Mouse (Mus musculus) frontal cortex, adult (tissue): Measurements from ENCODE around the gene Trim47.
"Not testable (repeated sequence)": the region's sequence is repeated elsewhere in the genome, so short reads cannot be mapped to it uniquely, and the experiment has no call there.

ENCODE experiments used
- ATAC-seq: cut with Nextera tagmentation; 2 replicates; pipeline ENCODE4 v1.9.2; 2017; ENCODE audit warnings: mild to moderate bottlenecking, moderate library complexity, mixed read lengths; ENCODE audit not compliant: low TSS enrichment

The Trim47 gene

DNA sequence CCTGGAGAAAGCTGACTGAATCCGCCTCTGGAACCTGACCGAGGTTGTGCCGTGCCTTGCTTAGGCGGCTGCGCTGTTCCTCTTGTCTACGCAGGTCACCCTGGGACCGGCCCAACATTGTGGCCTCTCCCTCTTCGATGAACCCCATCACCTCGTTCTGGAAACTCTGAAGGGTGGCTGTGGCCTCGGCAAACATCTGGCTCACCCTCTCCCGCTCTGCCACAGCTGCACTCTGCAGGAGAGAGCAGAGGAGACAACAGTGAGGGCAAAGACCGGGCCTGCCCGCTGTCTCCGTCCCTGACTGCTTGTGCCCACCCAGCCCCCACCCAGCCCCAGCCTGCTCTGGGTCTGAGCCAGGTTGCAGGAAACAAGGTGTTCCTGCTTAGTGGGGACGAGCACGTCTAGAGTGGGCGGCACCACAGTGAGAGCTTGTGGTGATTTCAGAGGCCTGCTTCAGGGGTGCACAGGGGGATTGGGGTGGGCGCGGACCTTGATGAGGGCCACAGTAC, 19.2 kb downstream of the Trim47 start:
- ATAC-seq: no peak

DNA sequence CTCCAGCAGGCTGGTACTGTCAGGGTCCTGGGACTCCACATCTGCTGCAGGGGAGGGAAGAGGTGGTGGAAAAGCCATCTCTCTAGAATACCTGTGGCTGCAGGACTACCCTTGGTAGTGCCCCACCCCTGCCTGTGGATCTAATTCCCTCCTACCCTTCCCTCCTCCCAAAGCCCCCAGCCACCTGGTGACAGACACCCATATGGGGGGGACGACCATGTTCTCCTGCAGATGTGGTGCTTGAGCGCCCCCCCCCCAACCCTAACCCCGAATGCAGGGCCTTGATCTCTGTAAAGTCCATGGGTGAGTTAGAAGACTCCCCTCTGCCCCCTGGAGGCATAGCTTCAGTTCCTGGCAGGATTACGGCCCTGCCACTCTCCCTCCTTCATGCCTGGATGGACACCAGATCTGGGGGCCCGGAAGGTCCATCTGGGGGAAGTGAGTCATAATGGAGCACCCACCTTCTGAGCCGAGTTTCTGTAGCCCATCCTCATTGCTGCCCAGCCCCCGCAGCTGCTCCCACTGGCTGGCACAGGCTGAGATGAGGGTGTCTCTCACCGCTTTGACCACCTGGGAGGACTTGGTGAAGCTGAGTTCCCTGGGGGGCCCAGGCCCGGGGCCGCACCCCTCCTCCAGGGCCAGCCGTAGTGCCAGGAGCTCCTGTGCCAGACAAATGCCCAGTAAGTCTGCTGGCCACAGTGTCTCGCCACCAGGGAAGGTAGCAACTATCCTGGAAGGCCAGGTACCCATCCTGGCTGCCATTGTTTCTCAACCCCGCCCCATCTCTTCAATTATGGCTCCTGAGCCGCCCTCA, 19.8 kb downstream of the Trim47 start:
- ATAC-seq: no peak

DNA sequence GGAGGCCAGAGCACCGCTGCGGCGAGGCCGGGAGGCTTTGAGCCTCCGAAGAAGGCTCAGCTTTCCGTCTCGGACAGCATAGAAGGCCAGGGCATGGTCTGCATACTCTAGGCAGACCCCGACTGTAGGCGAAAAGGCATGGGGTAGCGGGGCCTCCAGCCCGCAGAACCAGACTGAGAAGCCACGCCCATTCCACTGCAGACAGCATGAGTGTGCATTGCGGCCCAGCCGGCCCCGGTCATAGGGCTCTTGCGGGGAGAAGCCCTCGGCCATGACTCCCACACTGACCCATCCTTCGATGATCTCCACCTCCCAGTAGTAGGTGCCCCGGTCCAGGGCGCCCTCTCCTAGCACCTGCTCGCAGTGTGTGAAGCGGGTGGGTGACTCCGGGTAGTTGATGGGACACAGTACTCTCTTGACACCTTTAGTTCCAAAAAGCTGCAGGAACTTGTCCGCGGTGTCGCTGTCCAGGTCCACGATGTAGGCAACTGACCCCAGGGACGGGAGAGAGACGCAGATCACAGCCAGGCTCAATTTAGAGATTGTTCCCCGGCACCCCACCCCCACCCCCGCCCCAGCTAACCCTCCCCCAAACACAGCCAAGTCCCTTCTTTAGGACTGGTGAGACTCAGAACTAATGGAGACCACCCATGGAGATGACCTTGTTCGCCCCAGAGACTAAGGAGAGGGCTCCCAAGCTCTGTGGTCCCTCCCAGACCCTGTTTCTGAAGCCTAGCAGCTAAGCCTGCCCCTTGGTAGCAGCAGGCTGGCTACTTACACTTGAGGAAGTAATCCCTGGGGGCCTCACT, 20.7 kb downstream of the Trim47 start:
- no peak for ATAC-seq

DNA sequence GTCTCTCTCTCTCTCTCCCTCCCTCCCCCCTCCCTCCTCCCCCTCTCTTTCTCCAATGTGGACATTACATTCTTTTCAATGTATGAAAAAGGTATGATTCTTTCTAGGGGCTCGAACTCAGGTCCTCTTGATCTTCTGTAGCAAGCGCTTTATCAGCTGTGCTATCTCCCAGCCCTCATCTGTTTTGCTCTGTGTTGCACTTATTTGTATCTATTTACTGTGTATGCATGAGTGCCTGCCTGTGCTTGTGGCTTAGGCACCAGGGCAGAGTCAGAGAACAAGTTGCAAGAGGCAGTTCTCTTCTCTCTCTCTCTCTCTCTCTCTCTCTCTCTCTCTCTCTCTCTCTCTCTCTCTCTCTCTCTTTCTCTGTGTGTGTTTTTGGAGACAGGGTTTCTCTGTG, 21.9 kb downstream of the Trim47 start:
- ATAC-seq: no peak

DNA sequence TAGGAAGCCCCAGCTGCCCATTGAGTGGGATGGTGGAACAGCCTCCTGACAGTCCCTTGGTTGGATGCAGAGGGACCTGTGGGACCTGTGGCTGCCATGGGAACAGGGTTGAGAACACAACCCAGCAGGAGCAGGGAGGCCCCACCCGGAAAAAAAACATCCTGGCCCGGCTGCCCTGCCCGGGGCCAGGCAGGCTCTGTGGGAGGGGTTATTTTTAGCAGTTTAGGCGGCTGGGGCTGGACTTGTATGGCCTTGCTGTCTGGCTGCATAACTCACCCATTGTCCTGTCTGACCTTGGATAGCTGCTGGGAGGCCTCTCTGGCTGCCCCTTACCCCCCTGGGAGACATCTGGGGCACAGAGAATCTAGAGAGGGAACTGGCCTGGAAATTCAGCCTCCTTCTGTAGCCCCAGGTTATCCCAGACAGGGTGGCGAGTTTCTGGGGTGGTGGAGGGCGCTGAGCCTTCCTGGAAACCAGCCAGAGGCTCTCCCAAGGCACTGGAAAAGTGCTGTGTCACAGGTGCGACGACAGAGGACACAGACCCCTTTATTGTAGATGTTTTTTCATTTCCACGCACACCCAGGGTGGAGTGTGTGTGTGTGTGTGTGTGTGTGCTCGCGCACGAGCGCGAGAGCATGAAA, 22.9 kb downstream of the Trim47 start:
- peak; percentile 27; the same call in 1 of the 2 replicates for ATAC-seq

DNA sequence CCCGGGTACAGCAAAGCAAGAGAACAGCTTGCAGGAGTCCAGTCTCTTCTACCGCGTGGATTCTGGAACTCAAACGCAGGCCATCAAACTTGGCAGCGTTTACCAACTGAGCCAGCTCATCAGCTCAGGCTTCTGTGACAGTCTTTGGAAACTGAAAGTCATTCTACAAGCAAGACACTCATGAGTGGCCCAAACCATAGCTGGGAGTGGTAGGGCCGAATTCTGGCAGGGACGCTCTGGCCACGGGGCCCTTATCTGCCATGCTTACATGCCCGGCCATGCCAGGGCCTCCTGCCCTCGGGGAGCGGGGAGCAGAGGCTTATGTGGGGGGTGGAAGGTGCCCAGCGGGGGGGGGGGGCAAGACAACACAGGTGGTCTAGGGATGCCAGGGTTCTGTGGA, 23.4 kb downstream of the Trim47 start:
- ATAC-seq: no peak

DNA sequence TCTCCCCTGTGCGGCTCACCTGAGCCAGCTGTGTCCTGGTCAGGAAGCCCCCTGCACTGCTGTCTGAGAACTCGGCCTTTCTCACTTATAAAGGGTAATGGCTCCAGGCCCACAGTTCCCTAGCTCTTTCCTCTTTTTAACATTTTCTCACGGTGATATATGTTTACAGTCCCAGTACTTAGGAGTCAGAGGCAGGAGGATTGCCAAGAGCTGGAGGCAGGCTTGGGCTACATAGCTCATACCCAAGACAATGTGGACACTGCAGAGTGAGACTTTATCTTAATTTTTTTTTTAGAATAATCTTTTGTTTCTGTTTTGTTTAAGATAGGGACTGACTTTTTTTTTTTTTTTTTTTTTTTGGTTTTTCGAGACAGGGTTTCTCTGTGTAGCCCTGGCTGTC, 24.5 kb downstream of the Trim47 start:
- no peak for ATAC-seq

DNA sequence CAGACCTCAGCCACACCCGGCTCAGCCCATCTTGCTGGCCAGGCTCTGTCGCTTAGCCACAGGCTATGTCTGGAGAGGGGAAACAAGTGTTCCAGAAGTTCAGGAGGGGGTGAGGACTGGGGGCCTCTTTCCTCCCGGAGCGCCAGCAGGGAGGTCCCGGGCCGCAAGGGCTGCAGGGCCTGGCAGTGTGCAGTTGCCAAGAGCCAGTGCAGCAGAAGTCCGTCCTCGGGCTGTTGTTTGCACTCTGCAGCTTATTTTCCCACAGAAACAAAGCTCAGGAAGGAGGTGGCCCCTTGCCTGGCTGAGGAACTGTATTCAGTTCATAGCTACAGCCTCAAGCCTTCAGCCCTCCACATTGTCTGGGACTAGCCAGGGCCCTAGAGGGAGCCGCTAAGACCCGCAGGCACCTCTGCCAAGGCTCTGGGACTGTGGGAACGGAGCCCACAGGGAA, 25.1 kb downstream of the Trim47 start:
- ATAC-seq: no peak

DNA sequence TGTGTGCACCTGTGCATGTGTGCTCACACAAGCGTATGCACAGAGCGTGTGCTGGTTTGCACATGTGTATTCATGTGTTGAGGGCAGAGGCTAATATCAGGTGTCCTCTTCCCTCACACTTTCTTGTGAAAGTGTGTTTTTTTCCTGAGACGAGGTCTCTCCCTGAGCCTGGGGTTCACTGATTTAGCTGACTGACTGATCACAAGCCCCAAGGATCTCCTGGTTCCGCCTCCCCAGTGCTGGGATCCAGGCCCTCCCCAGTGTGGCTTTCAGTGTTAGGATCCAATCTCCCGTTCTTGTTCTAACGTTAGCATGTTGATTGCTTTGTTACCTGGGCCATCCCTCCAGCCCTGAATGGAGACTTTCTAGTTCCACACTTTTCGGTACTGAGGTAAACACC, 26.2 kb downstream of the Trim47 start:
- no peak for ATAC-seq

DNA sequence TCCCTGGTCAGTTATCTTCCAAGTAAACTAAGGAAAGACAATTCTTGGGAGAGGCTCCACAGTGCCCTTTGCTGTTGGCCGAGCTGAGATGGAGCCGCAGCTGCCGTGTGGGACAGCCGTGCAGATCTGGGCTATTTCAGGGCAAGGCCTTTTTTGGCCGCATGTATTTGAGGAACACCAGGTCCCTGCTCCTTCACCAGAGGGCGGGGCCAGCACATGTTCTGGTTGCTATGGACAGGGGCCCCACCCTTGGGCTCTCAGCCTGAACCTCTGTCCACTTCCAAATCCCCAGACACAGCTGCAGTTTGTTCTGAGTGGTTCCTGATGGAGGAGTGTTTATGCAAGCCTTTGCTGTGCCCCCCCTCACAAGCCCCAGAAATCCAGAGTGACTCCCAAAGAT, 26.6 kb downstream of the Trim47 start:
- ATAC-seq: no peak

DNA sequence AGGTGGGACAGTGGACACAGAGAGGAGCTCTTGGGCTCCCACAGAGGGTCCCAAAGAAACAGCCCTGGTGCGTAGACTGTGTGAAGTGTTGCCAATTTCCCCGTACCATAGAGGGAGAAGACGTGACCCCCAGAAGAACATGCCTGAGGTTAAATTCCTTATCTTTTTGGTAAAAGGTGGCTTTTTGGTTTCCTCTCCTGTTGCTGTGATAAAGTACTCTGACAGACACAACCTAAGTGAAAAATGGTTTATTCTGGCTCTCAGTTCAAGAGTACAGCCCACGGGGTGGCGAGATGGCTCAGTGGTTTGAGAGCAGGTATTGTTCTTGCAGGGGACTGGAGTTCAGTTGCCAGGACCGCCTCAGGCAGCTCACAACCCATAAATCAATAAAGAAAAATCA, 27.5 kb downstream of the Trim47 start:
- no peak for ATAC-seq

DNA sequence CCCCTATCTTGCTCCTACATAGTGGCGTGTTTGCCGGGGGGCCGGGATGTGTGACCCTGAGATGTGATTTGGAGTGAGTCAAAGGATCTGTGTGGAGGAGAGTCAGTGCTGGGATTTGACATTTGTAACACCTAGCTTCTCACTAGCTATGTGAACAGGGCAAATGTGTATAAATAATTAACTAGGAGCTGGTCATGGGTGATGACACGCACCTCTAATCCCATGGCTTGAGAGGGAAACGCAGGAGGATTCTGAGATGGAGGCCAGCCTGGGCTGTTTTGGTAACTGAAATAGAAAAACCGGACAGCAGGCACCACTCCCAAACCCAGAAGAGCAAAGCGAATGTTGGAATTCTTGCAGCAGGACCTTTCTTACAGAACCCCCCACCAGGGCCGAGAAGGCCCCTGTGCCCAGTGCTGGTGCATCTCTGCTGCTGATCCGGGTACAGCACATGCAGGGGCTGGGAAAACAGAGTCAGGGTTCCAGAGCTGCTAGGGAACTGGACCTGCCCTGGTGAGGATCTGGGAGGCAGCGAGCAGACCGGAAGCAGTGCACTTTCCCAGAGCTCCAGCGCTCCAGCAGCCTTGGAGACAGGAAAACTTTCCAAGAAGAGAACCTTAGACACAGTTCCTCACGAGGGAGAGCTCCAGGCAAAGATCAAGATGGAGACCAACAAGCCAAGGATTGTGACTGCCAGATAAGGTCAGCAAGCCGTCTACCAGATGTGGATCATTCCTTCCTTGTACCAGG, 28.1 kb downstream of the Trim47 start:
- no peak for ATAC-seq

DNA sequence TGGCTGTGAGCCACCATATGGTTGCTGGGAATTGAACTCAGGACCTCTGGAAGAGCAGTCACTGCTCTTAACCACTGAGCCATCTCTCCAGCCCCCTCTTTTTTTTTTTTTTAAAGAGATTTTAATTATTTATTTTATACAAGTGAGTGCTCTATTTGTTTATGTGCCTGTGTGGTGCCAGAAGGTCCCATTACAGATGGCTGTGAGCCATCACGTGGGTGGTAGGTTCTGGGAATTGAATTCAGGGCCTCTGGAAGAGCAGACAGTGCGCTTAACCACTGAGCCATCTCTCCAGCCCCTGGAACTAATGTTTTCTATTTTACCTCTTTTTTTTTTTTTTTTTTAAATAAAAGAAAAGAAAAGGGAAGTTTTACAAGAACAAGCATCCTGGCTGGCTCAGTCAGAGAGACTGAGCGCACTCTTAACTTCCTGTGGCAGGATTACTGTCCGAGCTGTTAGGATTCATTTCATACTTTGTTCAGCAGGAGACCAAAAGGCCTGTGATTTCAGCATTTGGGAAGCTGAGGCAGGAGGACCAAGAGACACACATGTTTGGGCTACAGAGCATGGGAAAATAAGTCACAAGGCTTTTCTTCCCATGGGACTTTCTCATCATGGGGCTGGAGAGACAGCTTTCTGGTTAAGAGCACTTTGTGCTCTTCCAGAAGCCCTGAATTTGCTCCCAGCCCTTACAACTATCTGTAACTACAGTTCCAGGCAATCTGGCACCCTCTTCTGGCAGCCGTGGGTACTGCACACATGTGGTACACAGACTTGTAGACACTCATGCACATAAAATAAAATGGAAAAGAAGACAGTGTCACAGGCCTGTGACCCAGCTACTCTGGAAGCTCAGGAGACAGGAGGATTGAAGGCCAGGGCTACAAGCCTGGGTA, 30.5 kb downstream of the Trim47 start:
- no peak for ATAC-seq

DNA sequence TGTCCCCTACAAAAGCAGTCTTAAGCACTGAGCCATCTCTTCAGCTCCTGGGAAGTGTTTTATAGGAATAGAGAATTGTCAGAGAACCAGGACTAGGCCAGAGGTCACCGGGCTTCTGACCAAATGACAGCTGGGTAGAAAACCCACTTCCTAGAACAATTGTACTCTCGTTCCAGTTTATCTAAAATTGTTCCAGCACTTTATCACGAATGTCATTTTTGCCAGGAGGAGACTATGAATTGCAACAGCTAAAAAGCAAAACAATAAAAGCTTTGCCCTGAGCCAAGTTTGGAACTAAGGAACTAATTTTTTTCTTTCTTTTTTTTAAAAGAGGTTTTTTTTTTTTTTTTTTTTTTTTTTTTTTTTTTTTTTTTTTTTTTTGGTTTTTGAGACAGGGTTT, 31.4 kb downstream of the Trim47 start:
- ATAC-seq: no peak

DNA sequence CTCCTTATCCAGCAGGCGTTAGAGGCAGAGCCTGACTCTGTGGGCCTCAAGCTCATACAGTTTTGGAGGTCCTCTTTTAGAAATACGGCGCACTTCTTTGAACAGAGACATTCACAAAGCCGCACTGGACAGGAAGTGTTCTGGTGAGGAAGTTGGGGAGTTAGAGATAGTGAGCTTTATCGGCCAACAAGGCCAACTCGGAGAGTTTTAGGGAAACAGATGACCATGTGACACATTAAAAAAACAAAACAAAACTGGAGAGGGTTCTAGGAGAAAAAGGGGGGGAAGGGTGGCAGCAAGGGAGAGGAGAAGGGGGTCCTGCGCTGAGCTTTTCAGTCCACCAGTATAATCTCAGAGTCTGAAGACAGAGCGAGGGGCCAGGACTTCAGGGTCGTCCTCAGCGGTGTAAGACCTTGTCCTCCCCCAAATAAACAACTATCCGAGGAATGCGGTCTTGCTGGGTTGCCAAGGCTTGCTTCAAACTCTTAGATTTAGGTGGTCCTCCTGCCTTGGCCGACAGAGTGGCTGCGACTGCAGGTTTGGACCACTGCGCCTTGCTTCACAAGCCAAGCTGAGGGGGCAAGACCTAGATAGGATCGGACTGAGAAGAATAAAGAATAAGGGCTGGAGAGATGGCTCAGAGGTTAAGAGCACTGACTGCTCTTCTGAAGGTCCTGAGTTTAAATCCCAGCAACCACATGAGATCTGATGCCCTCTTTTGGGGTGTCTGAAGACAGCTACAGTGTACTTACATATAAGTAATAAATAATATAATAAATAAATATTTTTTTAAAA, 33.0 kb downstream of the Trim47 start:
- no peak for ATAC-seq

DNA sequence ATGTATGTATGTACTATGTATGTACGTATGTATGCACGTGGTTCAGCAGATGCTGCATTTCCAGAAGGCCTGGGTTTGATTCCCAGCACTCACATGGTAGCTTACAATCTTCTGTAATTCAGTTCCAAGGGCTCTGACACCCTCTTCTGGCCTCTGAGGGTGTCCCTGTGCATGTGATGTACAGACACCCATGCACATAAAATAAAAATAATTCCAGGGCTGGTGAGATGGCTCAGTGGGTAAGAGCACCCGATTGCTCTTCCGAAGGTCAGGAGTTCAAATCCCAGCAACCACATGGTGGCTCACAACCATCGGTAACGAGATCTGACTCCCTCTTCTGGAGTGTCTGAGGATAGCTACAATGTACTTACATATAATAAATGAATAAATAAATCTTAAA, 34.1 kb downstream of the Trim47 start:
- ATAC-seq: not testable (repeated sequence)

DNA sequence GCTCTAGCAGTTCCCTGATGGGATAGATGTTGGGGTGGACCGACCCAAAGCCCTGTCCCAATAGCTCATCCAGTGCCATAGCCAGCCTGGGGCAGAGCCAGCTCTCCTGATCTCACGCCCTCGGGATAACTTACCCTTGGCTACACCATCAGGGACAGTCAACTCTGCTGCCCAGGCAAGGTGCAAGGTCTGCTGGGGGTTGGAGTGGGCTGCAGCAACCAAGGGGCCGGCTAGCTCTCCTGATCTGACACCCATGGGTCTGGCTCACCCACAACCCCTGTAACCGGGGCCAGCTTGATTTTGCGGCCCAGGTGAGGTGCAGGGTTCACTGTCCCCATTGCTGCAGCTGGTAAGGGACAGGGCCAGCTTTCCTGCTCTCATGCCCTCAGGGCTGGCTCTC, 35.4 kb downstream of the Trim47 start:
- ATAC-seq: no peak

DNA sequence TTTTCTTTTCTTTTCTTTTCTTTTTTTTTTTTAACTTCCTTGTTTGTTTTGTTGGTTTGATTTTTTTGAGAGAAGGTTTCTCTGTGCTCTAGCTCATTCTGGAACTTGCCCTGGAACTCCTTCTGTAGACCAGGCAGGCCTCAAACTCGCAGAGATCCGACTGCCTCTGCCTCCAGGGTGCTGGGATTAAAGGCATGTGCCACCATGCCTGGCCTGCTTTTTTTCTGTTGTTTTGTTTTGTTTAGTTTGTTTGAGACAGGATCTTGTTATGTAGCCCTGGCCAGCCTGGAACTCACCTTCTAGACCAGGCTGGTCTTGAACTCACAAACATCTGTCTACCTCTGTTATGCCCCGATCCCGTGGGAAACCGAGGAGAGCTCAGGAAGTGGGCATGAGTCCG, 37.5 kb downstream of the Trim47 start:
- no peak for ATAC-seq

DNA sequence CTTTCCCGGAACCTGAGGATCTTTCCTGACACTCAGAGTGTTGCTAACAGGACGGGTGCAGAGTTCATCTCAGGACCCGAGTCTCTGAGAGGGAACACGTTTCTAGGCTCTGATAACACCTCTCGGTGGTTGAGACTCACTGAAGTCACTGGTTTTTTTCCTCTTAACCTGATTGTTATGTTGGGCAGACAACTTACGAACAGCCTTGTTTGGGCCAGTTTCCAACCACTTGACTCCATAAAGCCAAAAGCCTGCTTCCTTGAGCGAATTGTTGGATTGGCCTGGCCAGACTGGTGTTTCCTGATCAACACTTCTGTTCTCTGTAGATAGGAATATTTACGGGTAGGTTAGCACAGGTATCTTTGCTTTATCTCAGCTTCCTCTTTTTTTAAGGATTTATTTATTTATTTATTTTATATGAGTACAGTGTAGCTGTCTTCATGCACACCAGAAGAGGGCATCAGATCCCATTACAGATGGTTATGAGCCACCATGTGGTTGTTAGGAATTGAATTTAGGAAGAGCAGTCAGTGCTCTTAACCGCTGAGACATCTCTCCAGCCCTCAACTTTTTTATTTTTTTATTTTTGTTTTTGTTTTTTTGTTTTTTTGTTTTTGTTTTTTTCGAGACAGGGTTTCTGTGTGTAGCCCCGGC, 38.1 kb downstream of the Trim47 start:
- ATAC-seq: no peak
